In the genomic region with DNA sequence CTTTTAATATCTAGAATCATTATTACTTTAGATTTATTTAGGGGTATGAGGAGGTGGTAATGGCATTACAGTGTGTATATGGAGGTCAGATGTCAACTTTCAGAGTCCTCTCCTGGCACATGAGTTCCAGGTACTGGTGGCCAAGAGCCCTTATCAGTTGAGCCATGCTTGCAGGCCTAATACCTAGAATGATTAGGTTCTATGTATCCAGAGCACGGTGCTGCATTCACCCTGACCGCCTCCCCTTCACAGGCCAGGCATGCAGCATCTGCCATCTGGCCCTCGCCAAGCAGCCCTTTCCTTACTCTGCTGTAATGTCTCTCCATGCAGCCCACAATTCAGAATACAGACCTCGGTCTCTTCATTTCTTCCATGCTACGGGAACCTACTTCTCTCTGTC, we compare ENCODE assay signal across 16 mouse cellular contexts. TPM values are rescaled to one million over a fixed set of nuclear protein-coding genes. Genes with fewer than 3 reads are reported as not detected.
DNase-seq lines count a peak whose midpoint lies in the region; ATAC-seq and TF ChIP-seq lines count a peak whose summit lies in the region.
"Had no signal": no experiment of that assay in that cellular context is flagged by ENCODE, and none has a peak within 500 bp of the region (broad histone marks: within the 10 kb centered on the region; RNA-seq: fewer than 3 reads in every experiment).

No protein-coding gene starts in this region.

- H3K36me3 ChIP-seq in liver, postnatal 0 days (replicated peaks; ENCODE audit: insufficient read depth, low read length), result peaks cover 33% of the 10 kb centered on the region
- H3K36me3 ChIP-seq in liver, embryonic 14.5 days (replicated peaks; ENCODE audit: control insufficient read depth, insufficient read depth, low read depth), result peaks cover 2% of the 10 kb centered on the region
- peaks cover 78% of the 10 kb centered on the region for H3K36me3 ChIP-seq in kidney, embryonic 14.5 days (ENCODE audit: control insufficient read depth, insufficient read depth, low read length)
- peaks cover 85% of the 10 kb centered on the region for H3K36me3 ChIP-seq in kidney, embryonic 15.5 days

- ATAC-seq in liver, postnatal 0 days, result no peak
- peak; percentile 48; the same call in 1 of the 2 replicates for ATAC-seq in liver, embryonic 14.5 days (ENCODE audit: insufficient read depth)
- ATAC-seq in megakaryocyte progenitor cell, adult 5-6 weeks (replicated peaks; ENCODE audit: poor library complexity), result no peak
- ATAC-seq in kidney, embryonic 14.5 days (ENCODE audit: low FRiP score, low TSS enrichment), result no peak
- no peak for ATAC-seq in kidney, embryonic 15.5 days (replicated peaks; ENCODE audit: low FRiP score)
- ATAC-seq: forebrain, embryonic 13.5 days had no signal

- DNase-seq in liver, result peak; percentile 27
- DNase-seq in liver, postnatal 0 days, result no peak
- peak; percentile 27 for DNase-seq in c-Kit-positive CD71-positive TER-119-positive erythroid progenitor cells, embryonic 14.5 days (ENCODE audit: low spot score)
- DNase-seq in liver, embryonic 14.5 days (ENCODE audit: low read depth in 3 of 3, low spot score in 3 of 3), result peak in 1 of 3 experiments; percentile 3
- DNase-seq: adrenal gland, postnatal 10 days; cerebellum, adult 18-20 months; cerebellum, adult 9-11 months; forebrain, postnatal 0 days; gastrocnemius, postnatal 14 days; heart, postnatal 36 days had no signal

- H3K4me2 ChIP-seq in liver, postnatal 0 days (ENCODE audit: low read depth, low read length), result no peak overlapping the region
- no peak overlapping the region for H3K4me2 ChIP-seq in liver, embryonic 14.5 days (ENCODE audit: low read depth)
- no peak overlapping the region for H3K4me2 ChIP-seq in kidney, embryonic 14.5 days (replicated peaks; ENCODE audit: low read depth, low read length)
- H3K4me2 ChIP-seq in kidney, embryonic 15.5 days, result no peak overlapping the region
- H3K4me2 ChIP-seq: forebrain, embryonic 13.5 days; heart, embryonic 13.5 days had no signal

- no peaks in the 10 kb centered on the region for H3K27me3 ChIP-seq in liver, postnatal 0 days (ENCODE audit: insufficient read depth, low read length)
- H3K27me3 ChIP-seq in liver, embryonic 14.5 days (ENCODE audit: control insufficient read depth, insufficient read depth, low read length), result no peaks in the 10 kb centered on the region
- no peaks in the 10 kb centered on the region for H3K27me3 ChIP-seq in kidney, embryonic 14.5 days (ENCODE audit: control insufficient read depth, insufficient read depth, low read length)
- no peaks in the 10 kb centered on the region for H3K27me3 ChIP-seq in kidney, embryonic 15.5 days
- H3K27me3 ChIP-seq: forebrain, embryonic 13.5 days; heart, embryonic 13.5 days had no signal

- TF ChIP-seq EP300 in liver, postnatal 0 days (IDR thresholded peaks at IDR 0.05; ENCODE audit: low read depth), result no peak
- TF ChIP-seq EP300 in liver, embryonic 14.5 days (IDR thresholded peaks at IDR 0.05; ENCODE audit: low read depth), result no peak

- TF ChIP-seq CTCF in liver, postnatal 0 days (IDR thresholded peaks at IDR 0.05; ENCODE audit: low read depth), result no peak
- no peak for TF ChIP-seq CTCF in liver, embryonic 14.5 days (IDR thresholded peaks at IDR 0.05; ENCODE audit: low read depth)

- H3K9me3 ChIP-seq in liver, postnatal 0 days (ENCODE audit: low read length), result no peaks in the 10 kb centered on the region
- H3K9me3 ChIP-seq in liver, embryonic 14.5 days (ENCODE audit: control insufficient read depth, low read length), result no peaks in the 10 kb centered on the region
- no peaks in the 10 kb centered on the region for H3K9me3 ChIP-seq in kidney, embryonic 14.5 days (ENCODE audit: control insufficient read depth, low read length)
- no peaks in the 10 kb centered on the region for H3K9me3 ChIP-seq in kidney, embryonic 15.5 days (replicated peaks)
- H3K9me3 ChIP-seq: embryonic facial prominence, embryonic 10.5 days; forebrain, embryonic 13.5 days; heart, embryonic 13.5 days had no signal

- WGBS in liver, postnatal 0 days (ENCODE audit: insufficient replicate concordance), result 77% methylated on average over 5 of the region's 5 CpGs
- 59% methylated on average over 5 of the region's 5 CpGs for WGBS in liver, embryonic 14.5 days (ENCODE audit: insufficient replicate concordance)
- WGBS in kidney, embryonic 14.5 days, result 94% methylated on average over 5 of the region's 5 CpGs
- 85% methylated on average over 5 of the region's 5 CpGs for WGBS in kidney, embryonic 15.5 days

- H3K4me1 ChIP-seq in liver, postnatal 0 days (ENCODE audit: insufficient read depth), result no peaks in the 10 kb centered on the region
- H3K4me1 ChIP-seq in liver, embryonic 14.5 days (replicated peaks; ENCODE audit: control insufficient read depth in 2 of 2, insufficient read depth in 2 of 2, low read length in 1 of 2), result 0 out of 4 replicates have a peak, but pooled peaks cover 0 to 2% of the 10 kb centered on the region in 2 experiments
- H3K4me1 ChIP-seq in kidney, embryonic 14.5 days (ENCODE audit: control insufficient read depth, insufficient read depth, low read length), result no peaks in the 10 kb centered on the region
- no peaks in the 10 kb centered on the region for H3K4me1 ChIP-seq in kidney, embryonic 15.5 days
- H3K4me1 ChIP-seq: embryonic facial prominence, embryonic 10.5 days; forebrain, embryonic 13.5 days; heart, embryonic 13.5 days had no signal

- H3K27ac ChIP-seq in liver, postnatal 0 days (ENCODE audit: low read depth), result no peak overlapping the region
- H3K27ac ChIP-seq in liver, embryonic 14.5 days, result no peak overlapping the region
- H3K27ac ChIP-seq in kidney, embryonic 14.5 days (ENCODE audit: low read depth, low read length), result no peak overlapping the region
- no peak overlapping the region for H3K27ac ChIP-seq in kidney, embryonic 15.5 days
- H3K27ac ChIP-seq: embryonic facial prominence, embryonic 10.5 days; forebrain, embryonic 13.5 days; heart, embryonic 13.5 days had no signal

- H3K9ac ChIP-seq in liver, postnatal 0 days (replicated peaks), result no peak overlapping the region
- H3K9ac ChIP-seq in liver, embryonic 14.5 days (replicated peaks), result no peak overlapping the region
- no peak overlapping the region for H3K9ac ChIP-seq in kidney, embryonic 14.5 days (ENCODE audit: low read depth, low read length)
- no peak overlapping the region for H3K9ac ChIP-seq in kidney, embryonic 15.5 days
- H3K9ac ChIP-seq: forebrain, embryonic 13.5 days; forebrain, postnatal 0 days; heart, embryonic 13.5 days had no signal

- no peak overlapping the region for H3K4me3 ChIP-seq in liver, postnatal 0 days (ENCODE audit: low read depth, low read length)
- no peak overlapping the region for H3K4me3 ChIP-seq in liver, embryonic 14.5 days (ENCODE audit: insufficient read depth in 1 of 2, low read depth in 2 of 2, low read length in 2 of 2)
- no peak overlapping the region for H3K4me3 ChIP-seq in kidney, embryonic 14.5 days (ENCODE audit: low read length)
- H3K4me3 ChIP-seq in kidney, embryonic 15.5 days (replicated peaks), result no peak overlapping the region
- H3K4me3 ChIP-seq: embryonic facial prominence, embryonic 10.5 days; forebrain, embryonic 13.5 days; heart, embryonic 13.5 days had no signal

RNA-seq across cellular contexts. Expression of gene Ccdc66, which starts 16.9 kb away (rescaled TPM):
- 1.3 and 1.9 TPM in 2 replicates for polyA plus RNA-seq in liver, postnatal 0 days (2015; fragmentation: Nextera tagmentation; extraction: Ambion mirVana)
- polyA plus RNA-seq in liver, embryonic 14.5 days (2012; rRNA removed), result 1.7 and 3.4 TPM in 2 replicates
- 2.6 and 2.9 TPM in 2 replicates for polyA plus RNA-seq in liver, embryonic 14.5 days (2014; fragmentation: Nextera tagmentation; extraction: Ambion mirVana)
- 13.1 and 14.2 TPM in 2 replicates for total RNA-seq in megakaryocyte progenitor cell, adult 5-6 weeks (2015)
- total RNA-seq in megakaryocyte progenitor cell, adult 5-6 weeks (2017), result 13.4 and 16.0 TPM in 2 replicates
- polyA plus RNA-seq in kidney, embryonic 14.5 days (2014; fragmentation: Nextera tagmentation; extraction: Ambion mirVana), result 11.3 and 14.6 TPM in 2 replicates
- 10.1 and 11.7 TPM in 2 replicates for polyA plus RNA-seq in kidney, embryonic 15.5 days (2015; fragmentation: Nextera tagmentation; extraction: Ambion mirVana)
